Mouse (Mus musculus) hindbrain, embryonic 13.5 days (tissue): ENCODE results near the gene 9430015G10Rik. TPM values are rescaled to one million over a fixed set of nuclear protein-coding genes. Genes with fewer than 3 reads are reported as not detected.
"Not testable (repeated sequence)": the region's sequence is repeated elsewhere in the genome, so short reads cannot be mapped to it uniquely, and the experiment has no call there.

Experiments
- ATAC-seq: fragments of 200-750 bp; cut with Nextera tagmentation; 2 replicates; pipeline ENCODE4 v1.8.0; 2017; ENCODE audit warnings: moderate TSS enrichment; ENCODE audit not compliant: low FRiP score
- H3K27ac ChIP-seq: fragments of 300-500 bp; sonication (generic); 2 replicates; pipeline ENCODE4 v1.5.1; 2015; ENCODE audit warnings: inconsistent platforms, mild to moderate bottlenecking, moderate library complexity
- H3K27me3 ChIP-seq: fragments of 300-500 bp; sonication (generic); 2 replicates; pipeline ENCODE4 v1.6.1; 2015; ENCODE audit warnings: mild to moderate bottlenecking, inconsistent platforms
- H3K36me3 ChIP-seq: fragments of 300-500 bp; sonication (generic); 2 replicates; pipeline ENCODE4 v1.6.1; 2015; ENCODE audit warnings: mild to moderate bottlenecking, inconsistent platforms
- H3K4me1 ChIP-seq: fragments of 300-500 bp; sonication (generic); replicated peaks from 2 replicates; pipeline ENCODE4 v1.6.1; 2015; ENCODE audit warnings: inconsistent platforms
- H3K4me2 ChIP-seq: fragments of 300-500 bp; sonication (generic); 2 replicates; pipeline ENCODE4 v1.6.1; 2015; ENCODE audit warnings: inconsistent platforms, mild to moderate bottlenecking, moderate library complexity
- H3K4me3 ChIP-seq: fragments of 300-500 bp; sonication (generic); 2 replicates; pipeline ENCODE4 v1.5.1; 2015; ENCODE audit warnings: mild to moderate bottlenecking, inconsistent platforms
- H3K9ac ChIP-seq: fragments of 300-500 bp; sonication (generic); 2 replicates; pipeline ENCODE4 v1.6.1; 2015; ENCODE audit warnings: mild to moderate bottlenecking, inconsistent platforms
- H3K9me3 ChIP-seq: fragments of 300-500 bp; sonication (generic); 2 replicates; pipeline ENCODE4 v1.6.1; 2016; ENCODE audit warnings: inconsistent platforms
- WGBS: fragments of 180-500 bp; shearing (Covaris S2); methylation state at CpG from one replicate; pipeline ENCODE4 v1.1.7; 2015; 5-methylcytosine and 5-hydroxymethylcytosine counted together
- polyA plus RNA-seq: library from polyadenylated mRNA; unstranded; fragments of >200 nt; fragmentation: Nextera tagmentation; extraction: Ambion mirVana; gene quantifications from 2 replicates; pipeline ENCODE4 v1.2.1, GENCODE M21; 2015

The 9430015G10Rik gene
- polyA plus RNA-seq, 1 experiment from 2014 or later, result 32.7 TPM

DNA sequence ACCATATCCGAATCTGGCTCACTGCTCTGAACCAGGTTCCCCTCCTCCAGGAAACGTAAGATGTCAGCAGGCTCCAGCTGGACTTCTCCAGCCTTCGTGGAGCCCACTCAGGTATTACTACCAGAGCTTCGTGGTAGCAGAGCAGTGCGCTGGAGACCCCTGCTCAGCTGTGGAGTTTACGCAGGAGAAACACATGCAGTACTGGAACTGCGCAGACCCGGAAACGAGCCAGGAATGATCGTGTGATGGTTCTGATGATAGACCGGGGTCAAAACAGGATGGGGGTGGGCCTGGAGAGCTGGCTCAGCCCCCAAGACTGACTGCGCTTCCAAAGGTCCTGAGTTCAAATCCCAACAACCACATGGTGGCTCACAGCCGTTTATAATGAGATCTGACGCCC lies 26.0 kb downstream of the 9430015G10Rik start:
- Histone ChIP-seq H3K27ac (no peak overlapping the region), H3K4me1 (peaks cover 4% of the 10 kb centered on the region; the same call in 1 of the 2 replicates), H3K4me3 (no peak overlapping the region), H3K27me3 (no peaks in the 10 kb centered on the region), H3K36me3 (no peaks in the 10 kb centered on the region), H3K9ac (no peak overlapping the region), H3K4me2 (no peak overlapping the region), H3K9me3 (no peaks in the 10 kb centered on the region)
- WGBS, result 95% methylated on average over 14 of the region's 14 CpGs
- no peak for ATAC-seq

DNA sequence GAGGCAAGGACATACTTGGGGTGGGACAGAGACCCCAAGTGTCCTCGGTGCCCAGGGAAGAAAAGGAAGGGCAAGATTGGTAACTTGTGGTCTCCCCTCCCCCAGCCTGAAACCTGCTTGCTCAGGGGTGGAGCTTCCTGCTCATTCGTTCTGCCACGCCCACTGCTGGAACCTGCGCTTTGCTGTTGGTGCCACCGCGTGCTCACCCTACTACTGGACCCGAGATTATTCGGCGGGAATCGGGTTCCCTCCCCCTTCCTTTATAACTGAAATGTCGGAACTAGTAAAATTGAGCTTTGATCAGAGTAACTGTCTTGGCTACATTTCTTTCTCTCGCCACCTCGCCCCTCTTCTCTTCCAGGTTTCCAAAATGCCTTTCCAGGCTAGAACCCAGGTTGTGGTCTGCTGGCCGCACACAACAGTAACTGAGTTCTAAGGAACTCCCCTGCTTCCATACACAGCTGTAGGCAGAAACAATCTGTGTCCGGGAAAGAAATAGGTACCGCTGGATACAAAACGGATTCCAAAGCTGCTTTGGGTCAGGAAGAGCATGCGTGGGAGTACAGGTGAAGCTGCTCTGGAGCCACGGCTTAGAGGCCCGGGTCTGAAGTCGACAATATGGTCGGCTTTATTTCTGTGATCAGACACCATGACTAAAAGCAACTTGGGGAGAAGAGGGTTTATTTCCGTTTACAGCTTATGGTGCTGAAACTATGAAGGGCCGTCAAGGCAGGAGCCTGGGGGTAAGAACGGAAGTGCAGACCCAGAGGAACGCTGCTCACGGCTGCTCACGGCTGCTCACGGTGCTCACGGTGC lies 26.7 kb downstream of the 9430015G10Rik start:
- H3K4me1 ChIP-seq, result peaks cover 4% of the 10 kb centered on the region; the same call in 1 of the 2 replicates
- H3K9ac ChIP-seq, result no peak overlapping the region
- H3K36me3 ChIP-seq, result no peaks in the 10 kb centered on the region
- H3K4me2 ChIP-seq, result no peak overlapping the region
- no peak for ATAC-seq
- H3K27ac ChIP-seq, result no peak overlapping the region
- H3K27me3 ChIP-seq, result no peaks in the 10 kb centered on the region
- no peaks in the 10 kb centered on the region for H3K9me3 ChIP-seq
- H3K4me3 ChIP-seq, result no peak overlapping the region
- 95% methylated on average over 30 of the region's 30 CpGs for whole genome bisulfite sequencing

DNA sequence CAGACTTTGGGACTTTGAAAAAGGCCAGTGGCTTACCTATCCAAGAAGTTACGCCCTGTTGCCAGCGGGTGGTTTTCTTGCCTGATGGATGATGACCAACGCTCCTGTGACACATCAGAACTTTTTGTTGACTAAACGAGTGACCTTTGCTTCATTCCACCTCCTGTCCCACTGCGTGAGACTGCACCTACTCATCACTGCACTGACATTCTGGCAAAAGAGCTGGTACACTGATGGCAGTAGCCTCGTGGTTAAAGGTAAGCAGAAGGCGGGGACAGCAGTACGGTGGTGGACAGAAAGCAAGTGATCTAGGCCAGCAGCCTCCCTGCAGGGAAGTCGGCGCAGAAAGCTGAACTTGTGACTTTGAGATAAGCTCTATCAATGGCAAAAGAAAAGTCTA lies 41.1 kb downstream of the 9430015G10Rik start:
- H3K4me3 ChIP-seq, ATAC-seq, H3K36me3 ChIP-seq, H3K27me3 ChIP-seq, H3K4me1 ChIP-seq, H3K27ac ChIP-seq, H3K9ac ChIP-seq, H3K9me3 ChIP-seq, H3K4me2 ChIP-seq: not testable (repeated sequence)
- WGBS, result 88% methylated on average over 10 of the region's 10 CpGs

DNA sequence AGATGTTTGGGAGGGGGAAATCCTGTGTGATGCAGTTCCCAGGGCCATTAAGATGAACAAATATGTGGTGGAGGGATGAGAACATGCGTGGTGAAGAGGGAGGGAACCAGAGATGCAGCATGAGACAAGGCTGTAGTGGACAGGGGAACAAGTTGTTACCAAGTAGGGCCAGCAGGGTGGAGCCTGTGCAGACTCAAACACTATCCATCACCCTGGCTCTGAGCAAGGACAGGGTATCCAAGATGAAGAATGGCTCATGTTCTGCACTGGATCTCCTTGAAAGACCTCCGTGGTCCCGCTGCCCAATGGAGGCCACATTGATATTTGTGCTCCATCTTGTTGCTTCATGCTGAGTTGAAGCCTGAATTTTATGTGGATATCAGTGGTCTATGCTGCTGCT lies 45.0 kb downstream of the 9430015G10Rik start:
- Histone ChIP-seq H3K4me1 (no peaks in the 10 kb centered on the region), H3K36me3 (no peaks in the 10 kb centered on the region), H3K4me2 (no peak overlapping the region), H3K9me3 (peaks cover 18% of the 10 kb centered on the region), H3K27me3 (no peaks in the 10 kb centered on the region), H3K27ac (no peak overlapping the region), H3K9ac (no peak overlapping the region), H3K4me3 (no peak overlapping the region)
- no peak for ATAC-seq
- WGBS, result 89% methylated on average over 3 of the region's 3 CpGs

DNA sequence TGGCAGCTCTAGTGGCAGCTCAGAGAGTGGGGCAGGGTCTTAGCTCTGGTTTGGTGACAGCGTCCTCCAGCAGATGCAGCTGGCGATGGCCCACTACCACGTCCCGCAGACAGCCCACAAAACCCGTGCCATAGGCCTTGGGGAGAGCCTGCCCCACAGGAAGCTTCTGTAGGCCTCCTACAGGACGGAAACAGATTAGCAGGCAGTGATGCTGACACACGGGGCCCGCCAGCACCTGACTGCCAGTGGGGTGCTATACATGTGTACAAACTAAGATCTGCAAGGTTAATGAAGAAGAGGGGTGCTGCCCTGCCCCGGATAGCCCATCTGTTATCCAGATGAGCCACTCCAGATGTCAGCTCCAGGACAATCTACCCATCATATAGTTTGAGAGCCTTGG lies 56.7 kb downstream of the 9430015G10Rik start:
- Histone ChIP-seq H3K36me3 (peaks cover 99% of the 10 kb centered on the region), H3K4me1 (no peaks in the 10 kb centered on the region), H3K4me2 (no peak overlapping the region), H3K9ac (no peak overlapping the region), H3K9me3 (peaks cover 9% of the 10 kb centered on the region), H3K27ac (no peak overlapping the region), H3K4me3 (no peak overlapping the region), H3K27me3 (no peaks in the 10 kb centered on the region)
- WGBS, result 90% methylated on average over 9 of the region's 9 CpGs
- no peak for ATAC-seq

DNA sequence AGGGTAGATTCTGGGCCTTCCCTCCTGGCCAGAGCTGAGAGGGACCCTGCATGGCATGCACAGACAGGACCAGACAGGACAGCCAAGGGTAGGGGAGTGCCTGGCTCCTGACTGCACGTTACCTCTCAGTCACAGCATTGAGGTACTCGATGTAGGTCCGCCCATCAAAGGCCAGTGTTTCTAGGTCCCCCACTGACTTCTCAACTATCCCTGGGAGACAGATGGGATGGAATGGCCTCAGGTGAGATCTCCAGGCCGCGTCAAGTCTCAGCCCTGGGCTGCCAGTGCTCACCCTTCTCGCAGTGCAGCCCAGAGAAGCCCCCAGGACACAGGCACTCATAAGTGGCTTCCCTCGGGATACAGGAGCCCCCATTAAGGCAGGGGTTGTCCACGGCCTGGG lies 58.8 kb downstream of the 9430015G10Rik start:
- H3K36me3 ChIP-seq, result peaks cover 100% of the 10 kb centered on the region
- no peaks in the 10 kb centered on the region for H3K9me3 ChIP-seq
- H3K4me2 ChIP-seq, result no peak overlapping the region
- ATAC-seq, result no peak
- no peak overlapping the region for H3K9ac ChIP-seq
- no peaks in the 10 kb centered on the region for H3K4me1 ChIP-seq
- H3K27ac ChIP-seq, result no peak overlapping the region
- WGBS, result 97% methylated on average over 8 of the region's 8 CpGs
- no peaks in the 10 kb centered on the region for H3K27me3 ChIP-seq
- no peak overlapping the region for H3K4me3 ChIP-seq

DNA sequence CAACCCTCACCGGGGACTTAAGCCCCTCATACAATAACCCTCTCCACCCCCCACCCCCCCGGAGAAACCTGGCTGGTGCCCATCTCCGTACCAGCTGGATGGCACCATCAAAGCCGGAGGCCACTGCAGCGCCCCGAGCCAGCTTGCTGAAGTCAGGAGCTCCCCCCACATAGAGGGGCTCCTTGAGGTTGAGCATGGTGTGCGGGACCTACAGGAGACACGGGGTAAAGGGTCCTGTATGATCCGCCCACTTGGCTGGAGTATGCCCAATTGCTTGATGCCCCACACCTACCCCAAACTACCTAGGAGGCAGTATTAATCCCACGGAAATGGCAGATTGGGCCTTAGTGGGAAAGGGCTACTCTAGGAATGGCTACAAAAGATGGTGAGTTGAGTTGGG lies 59.3 kb downstream of the 9430015G10Rik start:
- no peak for ATAC-seq
- Histone ChIP-seq H3K4me1 (no peaks in the 10 kb centered on the region), H3K36me3 (peaks cover 100% of the 10 kb centered on the region), H3K27ac (no peak overlapping the region), H3K27me3 (no peaks in the 10 kb centered on the region), H3K4me2 (no peak overlapping the region), H3K9me3 (no peaks in the 10 kb centered on the region), H3K4me3 (no peak overlapping the region), H3K9ac (no peak overlapping the region)
- WGBS, result 97% methylated on average over 10 of the region's 10 CpGs

DNA sequence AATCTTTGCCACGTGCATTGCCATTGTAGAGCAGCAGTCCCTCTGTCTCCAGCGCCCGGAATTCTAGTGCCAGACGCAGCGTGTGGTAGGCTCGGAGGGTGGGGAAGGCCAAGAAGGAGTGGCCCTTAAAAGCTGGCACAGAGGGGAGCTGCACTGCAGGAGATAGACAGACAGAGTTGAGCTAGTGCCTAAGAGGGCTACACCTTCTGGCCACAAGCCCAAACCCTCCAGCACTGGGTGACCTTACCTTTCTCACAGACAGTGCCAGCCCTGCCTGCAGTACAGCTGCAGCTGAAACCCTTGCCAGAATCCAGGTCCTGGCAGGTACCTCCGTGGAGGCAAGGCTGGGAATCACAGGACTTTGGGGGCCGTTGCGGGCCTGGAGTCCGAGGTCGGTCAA lies 62.0 kb downstream of the 9430015G10Rik start:
- no peak overlapping the region for H3K27ac ChIP-seq
- 98% methylated on average over 11 of the region's 11 CpGs for WGBS
- H3K9ac ChIP-seq, result no peak overlapping the region
- no peaks in the 10 kb centered on the region for H3K9me3 ChIP-seq
- H3K4me2 ChIP-seq, result no peak overlapping the region
- no peak for ATAC-seq
- H3K4me1 ChIP-seq, result no peaks in the 10 kb centered on the region
- H3K36me3 ChIP-seq, result peaks cover 100% of the 10 kb centered on the region
- H3K4me3 ChIP-seq, result no peak overlapping the region
- H3K27me3 ChIP-seq, result no peaks in the 10 kb centered on the region

Other genes with a start within 250 kb of the 9430015G10Rik start
- gene Tas1r3, start 246.6 kb upstream of the 9430015G10Rik start, polyA plus RNA-seq, result 0.47 and 0.57 TPM in 2 replicates
- gene Cptp, start 240.5 kb upstream of the 9430015G10Rik start, polyA plus RNA-seq, result 23.3 and 24.1 TPM in 2 replicates
- 74.8 and 79.2 TPM in 2 replicates for gene Ints11, start 240.4 kb upstream of the 9430015G10Rik start, polyA plus RNA-seq
- 52.6 and 54.8 TPM in 2 replicates for gene Pusl1, start 218.2 kb upstream of the 9430015G10Rik start, polyA plus RNA-seq
- gene Acap3, start 218.2 kb upstream of the 9430015G10Rik start, polyA plus RNA-seq, result 71.0 and 77.0 TPM in 2 replicates
- gene Ube2j2, start 166.2 kb upstream of the 9430015G10Rik start, polyA plus RNA-seq, result 123 and 127 TPM in 2 replicates
- gene C1qtnf12, start 147.7 kb upstream of the 9430015G10Rik start, polyA plus RNA-seq, result 9.2 and 12.3 TPM in 2 replicates
- 26.6 and 27.6 TPM in 2 replicates for gene B3galt6, start 117.3 kb upstream of the 9430015G10Rik start, polyA plus RNA-seq
- 126 and 127 TPM in 2 replicates for gene Sdf4, start 117.1 kb upstream of the 9430015G10Rik start, polyA plus RNA-seq
- gene Tnfrsf4, start 96.1 kb upstream of the 9430015G10Rik start, polyA plus RNA-seq, result 0.55 and 1.0 TPM in 2 replicates
- gene Tnfrsf18, start 83.8 kb upstream of the 9430015G10Rik start, polyA plus RNA-seq, result 2.3 and 2.9 TPM in 2 replicates
- not detected in 2 replicates for gene Ttll10, start 50.6 kb upstream of the 9430015G10Rik start, polyA plus RNA-seq
- gene Rnf223, start 20.5 kb downstream of the 9430015G10Rik start, polyA plus RNA-seq, result 0.53 and 0.66 TPM in 2 replicates
- 120 and 132 TPM in 2 replicates for gene Agrn, start 87.5 kb downstream of the 9430015G10Rik start, polyA plus RNA-seq
- gene Isg15, start 90.8 kb downstream of the 9430015G10Rik start, polyA plus RNA-seq, result 1.4 and 1.7 TPM in 2 replicates
- 4.9 and 6.8 TPM in 2 replicates for gene AW011738, start 93.3 kb downstream of the 9430015G10Rik start, polyA plus RNA-seq
- gene Perm1, start 105.9 kb downstream of the 9430015G10Rik start, polyA plus RNA-seq, result 2.5 and 2.7 TPM in 2 replicates
- 26.4 and 26.6 TPM in 2 replicates for gene Plekhn1, start 124.9 kb downstream of the 9430015G10Rik start, polyA plus RNA-seq
- 49.0 and 53.7 TPM in 2 replicates for gene Noc2l, start 126.0 kb downstream of the 9430015G10Rik start, polyA plus RNA-seq
- gene Samd11, start 145.7 kb downstream of the 9430015G10Rik start, polyA plus RNA-seq, result 2.8 and 3.1 TPM in 2 replicates
- not detected in 2 replicates for gene Vmn2r-ps159, start 221.1 kb downstream of the 9430015G10Rik start, polyA plus RNA-seq